Mouse (Mus musculus): ENCODE data around the gene Gm49387.

DNA sequence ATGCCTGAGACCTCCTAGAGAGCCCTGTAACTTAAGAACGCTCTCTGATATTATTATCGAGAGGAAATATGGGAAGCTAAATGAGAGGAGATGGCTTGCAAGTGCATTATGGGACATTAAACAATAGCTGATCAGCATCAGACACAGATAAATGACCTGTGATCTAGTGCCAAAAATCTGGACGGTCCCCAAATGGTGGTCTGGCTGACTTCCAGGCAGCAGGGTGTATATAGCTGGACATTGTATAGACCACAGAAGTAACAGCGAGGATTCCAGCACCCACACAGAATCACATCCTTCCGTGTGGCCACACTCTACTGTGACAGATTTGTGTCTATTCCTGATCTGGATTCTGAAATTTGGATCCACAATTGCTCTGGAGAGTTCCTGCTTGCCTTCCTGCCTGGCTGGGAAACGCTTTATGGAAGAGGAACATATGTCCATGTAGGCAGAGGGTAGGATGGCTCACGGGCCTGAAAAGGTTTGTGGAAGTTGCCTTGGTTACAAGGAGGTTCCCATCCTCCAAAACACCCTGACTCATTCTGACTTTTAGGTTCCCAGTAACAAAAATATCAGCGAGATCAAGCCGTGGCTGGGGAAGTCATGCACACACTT, 68.0 kb downstream of the Gm49387 start:
- TF ChIP-seq CTCF (IDR thresholded peaks at IDR 0.05; ENCODE audit: borderline replicate concordance, insufficient read depth, low read length) (no peak), POLR2A (IDR thresholded peaks at IDR 0.05; ENCODE audit: low read depth, low read length) (no peak)
